Mouse (Mus musculus) limb, embryonic 14.5 days (tissue): ENCODE measurements at regions not wholly inside any gene's neighbourhood (a gene's known extent, or its start where the extent isn't known, plus 50 kb on each side); places are given as distances from the start of the nearest gene placed in this dataset.

Experiments
- ATAC-seq: fragments of 200-750 bp; cut with Nextera tagmentation; 2 replicates; pipeline ENCODE4 v1.8.0; 2017; ENCODE audit warnings: low read depth, moderate number of reproducible peaks, moderate TSS enrichment; ENCODE audit not compliant: low FRiP score
- DNase-seq: peaks from one replicate; pipeline ENCODE4 v3.0.0-alpha.2; 2015; ENCODE audit warnings: low spot score
- H3K27ac ChIP-seq: fragments of 300-500 bp; sonication (generic); replicated peaks from 2 replicates; pipeline ENCODE4 v1.5.1; 2014; ENCODE audit warnings: low read depth, mild to moderate bottlenecking, low read length, moderate library complexity, mixed read lengths
- H3K27me3 ChIP-seq: fragments of 300-500 bp; sonication (generic); 2 replicates; pipeline ENCODE4 v1.6.1; 2014; ENCODE audit warnings: low read length, mixed read lengths; ENCODE audit not compliant: control insufficient read depth, insufficient read depth
- H3K36me3 ChIP-seq: fragments of 300-500 bp; sonication (generic); 2 replicates; pipeline ENCODE4 v1.6.1; 2014; ENCODE audit warnings: mild to moderate bottlenecking, low read length, moderate library complexity, mixed read lengths; ENCODE audit not compliant: control insufficient read depth, insufficient read depth
- H3K4me1 ChIP-seq: fragments of 300-500 bp; sonication (generic); 2 replicates; pipeline ENCODE4 v1.6.1; 2014; ENCODE audit warnings: antibody characterized with exemption, low read length, mixed read lengths; ENCODE audit not compliant: control insufficient read depth, insufficient read depth
- H3K4me2 ChIP-seq: fragments of 300-500 bp; sonication (generic); replicated peaks from 2 replicates; pipeline ENCODE4 v1.6.1; 2014; ENCODE audit warnings: low read depth, mild to moderate bottlenecking, low read length, moderate library complexity; ENCODE audit not compliant: severe bottlenecking
- H3K4me3 ChIP-seq: fragments of 300-500 bp; sonication (generic); replicated peaks from 2 replicates; pipeline ENCODE4 v1.5.1; 2014; ENCODE audit warnings: low read length
- H3K9ac ChIP-seq: fragments of 300-500 bp; sonication (generic); 2 replicates; pipeline ENCODE4 v1.6.1; 2014; ENCODE audit warnings: mild to moderate bottlenecking, low read depth, low read length, moderate library complexity; ENCODE audit not compliant: severe bottlenecking
- H3K9me3 ChIP-seq: fragments of 300-500 bp; sonication (generic); 2 replicates; pipeline ENCODE4 v1.6.1; 2016; ENCODE audit warnings: low read length; ENCODE audit not compliant: control insufficient read depth
- POLR2A ChIP-seq: fragments of 200-500 bp; IDR thresholded peaks from 2 replicates; pipeline ENCODE4 v1.8.0; 2012; ENCODE audit warnings: inconsistent platforms, mild to moderate bottlenecking, moderate library complexity, borderline replicate concordance; ENCODE audit not compliant: insufficient read depth, insufficient read length; ENCODE audit errors: extremely low read depth
- WGBS: fragments of 180-500 bp; shearing (Covaris S2); extraction: QIAGEN DNeasy Blood & Tissue Kit; methylation state at CpG from one replicate; pipeline ENCODE4 v1.1.7; 2014; 5-methylcytosine and 5-hydroxymethylcytosine counted together

DNA sequence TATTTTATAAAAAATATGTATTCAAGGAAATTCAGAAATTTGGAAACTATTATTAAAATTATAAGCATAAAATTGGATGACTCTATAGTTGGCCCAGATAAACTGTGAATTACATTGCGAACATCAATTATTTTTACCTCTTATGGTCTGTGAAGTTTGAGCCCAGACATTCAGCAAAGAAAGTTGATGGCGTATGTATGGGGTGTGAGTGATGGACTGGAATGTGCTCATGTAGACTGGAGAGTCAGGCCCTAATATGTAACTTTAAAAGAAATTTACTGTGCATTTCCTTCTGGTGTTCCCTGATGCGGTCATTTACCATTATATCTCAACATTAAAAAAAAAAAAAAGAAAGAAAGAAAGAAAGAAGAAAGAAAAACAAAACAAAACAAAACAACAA is 592.1 kb downstream of the Bckdhb start:
- WGBS: 80% methylated on average over 3 of the region's 3 CpGs
- no peak for ATAC-seq
- Histone ChIP-seq H3K27me3 (no peaks in the 10 kb centered on the region), H3K4me2 (no peak overlapping the region), H3K9me3 (no peaks in the 10 kb centered on the region), H3K27ac (no peak overlapping the region), H3K9ac (no peak overlapping the region), H3K4me1 (no peaks in the 10 kb centered on the region), H3K4me3 (no peak overlapping the region), H3K36me3 (no peaks in the 10 kb centered on the region)
- TF ChIP-seq POLR2A: no peak
- no peak for DNase-seq

DNA sequence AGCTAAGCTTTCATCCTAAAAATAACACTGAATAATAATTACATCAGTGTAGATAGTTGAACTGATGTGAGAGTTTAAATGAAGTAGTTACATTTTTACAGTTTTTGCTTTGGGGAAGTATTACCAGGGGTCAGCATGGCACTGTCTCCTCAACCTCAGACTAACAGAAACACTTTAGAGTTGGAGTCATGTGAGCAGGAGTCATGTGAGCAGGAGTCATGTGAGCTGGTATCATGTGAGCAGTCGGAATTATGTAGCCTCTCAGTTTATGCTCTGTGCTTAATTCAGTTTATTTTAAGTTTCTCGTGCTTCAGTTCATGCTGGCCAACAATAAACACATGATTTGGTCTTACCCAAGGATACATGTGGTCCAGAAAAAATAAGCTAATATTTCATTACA is 620.5 kb downstream of the Bckdhb start:
- no peak overlapping the region for H3K9ac ChIP-seq
- H3K4me3 ChIP-seq: no peak overlapping the region
- no peaks in the 10 kb centered on the region for H3K27me3 ChIP-seq
- H3K36me3 ChIP-seq: no peaks in the 10 kb centered on the region
- H3K27ac ChIP-seq: no peak overlapping the region
- DNase-seq: no peak
- TF ChIP-seq POLR2A: no peak
- no peak for ATAC-seq
- no peaks in the 10 kb centered on the region for H3K4me1 ChIP-seq
- no peaks in the 10 kb centered on the region for H3K9me3 ChIP-seq
- H3K4me2 ChIP-seq: no peak overlapping the region
- 69% methylated on average over 2 of the region's 2 CpGs for WGBS

DNA sequence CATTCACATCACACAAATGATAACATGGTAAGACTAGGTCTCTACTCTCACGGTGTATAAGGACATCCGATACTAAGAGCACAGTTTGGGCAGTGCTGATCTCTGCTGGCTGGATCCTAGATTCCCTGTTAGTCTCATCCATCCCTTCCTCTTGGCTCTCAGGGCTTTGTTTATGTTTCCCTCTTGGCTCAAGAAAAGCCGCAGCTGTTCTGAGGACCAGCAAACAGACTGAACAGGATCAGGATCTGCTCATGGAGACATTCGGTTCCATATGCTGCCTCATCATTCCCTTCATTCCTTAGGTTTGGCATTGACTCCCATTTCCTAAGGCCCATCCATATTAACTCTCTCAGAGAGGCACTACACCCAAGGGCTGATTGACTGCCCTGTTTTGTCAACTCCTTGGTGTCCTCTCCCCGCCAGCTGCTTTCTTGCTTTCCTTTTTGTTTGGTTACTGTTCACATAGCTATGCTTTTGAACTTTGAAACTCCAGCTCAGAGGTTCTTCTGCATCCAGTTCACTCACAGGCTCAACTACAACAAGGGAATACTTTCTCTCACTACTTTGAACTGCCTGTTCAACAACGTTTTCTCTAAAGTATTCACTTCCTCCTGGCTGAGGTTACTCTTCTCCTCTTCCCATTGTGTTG is 623.2 kb downstream of the Bckdhb start:
- H3K27ac ChIP-seq: no peak overlapping the region
- DNase-seq: peak; percentile 13
- no peaks in the 10 kb centered on the region for H3K27me3 ChIP-seq
- TF ChIP-seq POLR2A: no peak
- H3K36me3 ChIP-seq: no peaks in the 10 kb centered on the region
- ATAC-seq: no peak
- no peak overlapping the region for H3K4me2 ChIP-seq
- H3K4me1 ChIP-seq: no peaks in the 10 kb centered on the region
- 80% methylated on average over 6 of the region's 6 CpGs for WGBS
- no peak overlapping the region for H3K4me3 ChIP-seq
- no peaks in the 10 kb centered on the region for H3K9me3 ChIP-seq
- no peak overlapping the region for H3K9ac ChIP-seq

DNA sequence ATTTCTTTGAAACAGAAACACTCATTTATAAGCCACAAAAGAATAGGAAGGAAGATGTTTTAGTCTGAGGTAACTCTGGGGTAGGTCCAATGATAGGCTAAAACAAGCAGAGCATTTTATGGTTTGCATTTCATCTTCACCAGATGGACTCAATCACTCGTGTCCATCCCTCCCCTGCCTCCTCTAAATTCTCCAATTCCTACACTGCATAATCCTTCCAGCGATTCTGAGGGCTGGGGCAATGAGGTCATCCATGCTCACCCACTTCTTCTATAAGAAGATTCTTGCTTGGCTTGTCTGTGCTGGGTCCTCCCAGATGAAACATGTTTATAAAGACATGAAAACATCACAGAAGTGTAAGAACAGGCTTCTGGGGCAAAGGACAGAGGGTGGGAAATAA is 630.3 kb downstream of the Bckdhb start:
- Histone ChIP-seq H3K4me2 (no peak overlapping the region), H3K36me3 (no peaks in the 10 kb centered on the region), H3K4me3 (no peak overlapping the region), H3K4me1 (peaks cover 8% of the 10 kb centered on the region; the same call in 1 of the 2 replicates), H3K27me3 (no peaks in the 10 kb centered on the region), H3K9ac (no peak overlapping the region), H3K9me3 (no peaks in the 10 kb centered on the region), H3K27ac (no peak overlapping the region)
- DNase-seq (peak; percentile 34), ATAC-seq (no peak)
- no peak for TF ChIP-seq POLR2A
- WGBS: 28% methylated on average over 2 of the region's 2 CpGs

- Histone ChIP-seq H3K4me3 (no peak overlapping the region), H3K9ac (no peak overlapping the region), H3K9me3 (no peaks in the 10 kb centered on the region), H3K4me1 (peaks cover 8% of the 10 kb centered on the region; the same call in 1 of the 2 replicates), H3K27ac (no peak overlapping the region; the same call in 1 of the 2 replicates), H3K27me3 (no peaks in the 10 kb centered on the region), H3K4me2 (peak overlapping the region; percentile 21; the same call in 1 of the 2 replicates), H3K36me3 (no peaks in the 10 kb centered on the region)
- WGBS: 16% methylated on average over 11 of the region's 11 CpGs
- DNase-seq (peak; percentile 8), ATAC-seq (peak; percentile 71; the same call in 1 of the 2 replicates)
- TF ChIP-seq POLR2A: no peak
These were observed 631.4 kb downstream of the Bckdhb start for GRCm38 (mm10) chr9:84556261-84556844.
